Mouse (Mus musculus): ENCODE data around the gene Gm9507. TPM values are rescaled to one million over a fixed set of nuclear protein-coding genes. Genes with fewer than 3 reads are reported as not detected.

Gm9507 gene
- not detected in 2 replicates for polyA plus RNA-seq (2012; rRNA removed)

DNA sequence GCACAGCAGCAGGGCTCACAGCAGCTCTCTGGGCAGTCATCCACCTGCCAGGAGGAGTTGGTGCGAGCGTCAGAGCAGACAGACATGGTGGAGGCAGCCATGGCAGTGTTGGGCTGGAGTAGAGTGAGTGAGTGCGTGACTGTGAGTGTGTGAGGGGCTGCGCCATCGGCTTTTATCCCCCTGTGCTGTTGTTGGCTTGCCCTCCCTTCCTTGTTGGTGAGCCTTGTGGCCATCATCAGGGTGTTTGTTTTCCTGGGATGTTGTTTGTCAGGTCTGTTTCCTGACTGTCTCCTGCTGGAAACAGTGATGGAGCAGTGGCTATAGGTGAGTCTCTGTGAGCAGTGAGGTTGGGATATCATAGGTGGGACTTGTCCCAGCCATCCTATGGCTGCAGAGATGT lies at the start of gene Gm9507:
TSS of gene Gm9507 (minus strand) at position 101 of the 400 bp plus-strand sequence.

DNA sequence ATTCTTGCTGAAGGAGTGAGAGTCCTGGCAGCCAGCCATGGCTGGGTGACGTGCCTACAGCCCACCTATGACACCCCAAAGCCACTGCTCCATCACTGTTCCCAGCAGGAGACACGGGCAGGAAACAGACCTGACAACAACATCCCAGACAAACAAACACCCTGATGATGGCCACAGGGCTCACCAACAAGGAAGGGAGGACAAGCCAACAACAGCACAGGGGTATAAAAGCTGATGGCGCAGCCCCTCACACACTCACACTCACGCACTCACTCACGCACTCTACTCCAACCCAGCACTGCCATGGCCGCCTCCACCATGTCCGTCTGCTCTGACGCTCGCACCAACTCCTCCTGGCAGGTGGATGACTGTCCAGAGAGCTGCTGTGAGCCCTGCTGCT lies 40.9 kb upstream of the Gm9507 start, which contains the start of gene Gm10318:
TSS of gene Gm10318 (plus strand) at position 301 of the 400 bp plus-strand sequence.

DNA sequence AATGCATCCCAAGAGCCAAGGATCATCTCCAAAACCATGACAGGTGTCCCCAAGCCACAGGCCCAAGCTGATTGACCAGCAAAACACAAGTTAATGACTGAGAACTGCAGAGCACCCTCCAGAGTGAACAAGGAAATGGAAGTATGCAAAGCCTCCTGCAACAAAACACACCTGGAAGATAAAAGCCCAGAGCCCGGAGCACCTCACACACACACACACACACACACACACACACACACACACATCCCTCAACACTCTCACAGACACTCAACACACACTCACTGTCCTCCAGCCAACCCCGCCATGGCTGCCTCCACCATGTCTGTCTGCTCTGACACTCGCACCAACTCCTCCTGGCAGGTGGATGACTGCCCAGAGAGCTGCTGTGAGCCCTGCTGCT lies 34.9 kb upstream of the Gm9507 start, which contains the start of gene Gm36176:
TSS of gene Gm36176 (plus strand) at position 301 of the 400 bp plus-strand sequence.

DNA sequence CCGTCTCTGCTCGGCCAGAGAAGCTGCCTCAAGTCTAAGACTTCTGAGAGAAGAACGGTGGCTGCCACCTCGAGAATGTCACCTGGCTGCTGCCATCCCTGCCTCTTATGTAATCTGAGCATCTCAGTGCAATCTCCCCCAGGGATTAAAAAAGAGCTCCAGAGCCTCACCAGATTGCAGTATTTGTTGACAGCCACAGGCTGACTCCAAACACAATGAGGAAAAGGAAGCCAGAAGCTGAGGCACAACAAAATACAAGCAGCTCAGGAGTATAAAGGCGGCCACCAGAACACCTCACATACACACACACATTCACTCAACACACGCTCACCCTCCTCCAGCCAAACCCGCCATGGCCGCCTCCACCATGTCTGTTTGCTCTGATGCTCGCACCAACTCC lies 24.0 kb upstream of the Gm9507 start, which contains the start of gene Krtap10-10:
TSS of gene Krtap10-10 (plus strand) at position 301 of the 400 bp plus-strand sequence.

DNA sequence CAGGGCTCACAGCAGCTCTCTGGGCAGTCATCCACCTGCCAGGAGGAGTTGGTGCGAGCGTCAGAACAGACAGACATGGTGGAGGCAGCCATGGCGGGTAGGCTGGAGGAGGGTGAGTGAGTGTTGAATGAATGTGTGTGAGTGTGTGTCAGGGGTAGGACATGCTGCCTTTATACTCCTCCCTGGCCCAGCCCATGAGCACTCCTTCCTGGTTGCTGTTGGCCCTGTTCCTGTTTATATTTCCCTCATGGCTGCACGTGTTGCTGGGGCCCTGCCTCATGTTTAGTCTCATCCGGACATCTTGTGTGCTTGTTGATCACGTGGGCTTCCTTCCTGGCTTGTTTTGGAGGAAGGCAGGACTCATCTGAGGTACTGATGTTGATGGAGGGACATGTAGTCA lies 15.3 kb upstream of the Gm9507 start, which contains the start of gene Krtap10-4:
TSS of gene Krtap10-4 (minus strand) at position 145 of the 400 bp plus-strand sequence.

DNA sequence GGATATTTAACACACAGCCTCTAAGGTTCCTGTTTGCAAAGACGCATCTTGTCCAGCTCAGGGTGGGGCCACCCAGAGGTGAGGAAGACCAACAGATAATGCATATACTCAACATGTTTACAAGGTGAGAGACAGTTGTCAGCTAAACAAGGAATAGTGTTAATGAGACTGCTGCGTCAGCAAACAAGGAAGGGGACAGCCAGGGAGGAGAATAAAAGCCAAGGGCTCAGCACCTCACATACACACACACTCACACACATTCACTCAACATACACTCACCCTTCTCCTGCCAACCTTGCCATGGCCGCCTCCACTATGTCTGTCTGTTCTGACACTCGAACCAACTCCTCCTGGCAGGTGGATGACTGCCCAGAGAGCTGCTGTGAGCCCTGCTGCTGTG lies 2.7 kb upstream of the Gm9507 start, which contains the start of gene Gm2696:
TSS of gene Gm2696 (plus strand) at position 301 of the 400 bp plus-strand sequence.

DNA sequence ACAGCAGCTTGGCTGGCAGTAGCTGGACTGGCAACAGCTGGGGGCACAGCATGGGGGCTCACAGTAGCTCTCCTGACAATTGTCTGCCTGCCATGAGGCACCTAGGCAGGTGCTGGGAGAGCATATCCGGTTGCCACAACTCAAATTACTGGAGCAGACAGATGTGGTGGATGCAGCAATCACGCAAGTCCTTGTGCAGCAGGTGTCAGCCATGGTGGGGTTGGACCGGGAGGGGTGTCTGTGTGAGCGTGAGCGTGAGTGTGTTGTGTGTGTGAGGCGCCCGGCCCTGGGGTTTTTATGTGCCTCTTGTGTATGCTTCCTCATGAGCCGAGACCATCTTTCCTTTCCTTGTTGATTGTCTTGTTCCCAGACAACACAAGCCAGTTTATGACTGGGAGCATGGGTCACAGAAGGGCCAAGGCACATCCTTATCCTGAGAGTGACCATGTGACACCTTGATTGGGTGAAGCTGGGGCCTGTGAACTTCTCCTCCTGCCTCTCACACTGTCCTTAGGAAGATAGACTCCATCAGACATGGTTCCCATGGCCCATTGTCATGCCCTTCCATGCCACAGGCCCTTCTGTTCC lies 12.6 kb downstream of the Gm9507 start, which contains the start of gene Gm19668:
TSS of gene Gm19668 (minus strand) at position 213 of the 588 bp plus-strand sequence.

DNA sequence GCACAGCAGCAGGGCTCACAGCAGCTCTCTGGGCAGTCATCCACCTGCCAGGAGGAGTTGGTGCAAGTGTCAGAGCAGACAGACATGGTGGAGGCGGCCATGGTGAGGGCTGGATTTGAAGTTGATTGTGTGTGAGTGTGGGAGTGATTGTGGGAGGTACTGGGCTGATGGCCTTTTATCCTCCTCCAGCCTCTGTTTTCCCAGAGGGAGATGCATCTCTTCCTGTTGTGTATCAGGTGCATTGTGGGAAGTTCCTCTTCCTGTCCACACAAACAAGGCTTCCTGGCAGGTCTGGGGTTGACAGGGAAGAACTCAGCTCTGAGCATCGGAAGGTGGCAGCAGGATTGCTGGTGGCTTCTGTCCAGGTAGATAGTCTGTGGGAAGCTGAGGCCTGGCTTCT lies 16.7 kb downstream of the Gm9507 start, which contains the start of gene Gm9639:
TSS of gene Gm9639 (minus strand) at position 101 of the 400 bp plus-strand sequence.

DNA sequence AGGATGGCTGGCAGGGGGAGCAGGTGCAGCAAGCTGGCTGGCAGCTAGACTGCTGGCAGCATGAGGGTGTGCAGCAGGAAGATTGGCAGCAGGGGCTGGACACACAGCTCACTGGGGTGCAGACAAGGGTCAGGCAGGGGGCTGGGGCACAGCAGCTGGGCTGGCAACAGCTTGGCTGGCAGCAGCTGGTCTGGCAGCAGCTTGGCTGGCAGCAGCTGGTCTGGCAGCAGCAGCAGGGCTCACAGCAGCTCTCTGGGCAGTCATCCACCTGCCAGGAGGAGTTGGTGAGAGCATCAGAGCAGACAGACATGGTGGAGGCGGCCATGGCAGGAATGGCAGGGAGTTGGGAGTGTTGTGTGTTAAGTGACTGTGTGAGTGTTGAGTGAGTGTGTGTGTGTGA lies 23.8 kb downstream of the Gm9507 start, which contains the start of gene Gm7137:
TSS of gene Gm7137 (minus strand) at position 325 of the 400 bp plus-strand sequence.

DNA sequence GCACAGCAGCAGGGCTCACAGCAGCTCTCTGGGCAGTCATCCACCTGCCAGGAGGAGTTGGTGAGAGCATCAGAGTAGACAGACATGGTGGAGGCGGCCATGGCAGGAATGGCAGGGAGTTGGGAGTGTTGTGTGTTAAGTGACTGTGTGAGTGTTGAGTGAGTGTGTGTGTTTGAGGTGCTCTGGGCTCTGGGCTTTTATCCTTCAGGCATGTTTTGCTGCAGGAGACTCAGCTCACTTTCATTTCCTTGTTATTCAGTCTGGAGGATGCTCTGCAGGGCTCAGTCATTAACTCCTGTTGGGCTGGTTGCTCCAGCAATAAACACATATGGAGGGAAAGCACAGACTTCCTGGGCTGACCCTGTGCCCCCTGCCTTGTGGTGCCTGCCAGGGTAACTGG lies 29.2 kb downstream of the Gm9507 start, which contains the start of gene Gm3250:
TSS of gene Gm3250 (minus strand) at position 101 of the 400 bp plus-strand sequence.

DNA sequence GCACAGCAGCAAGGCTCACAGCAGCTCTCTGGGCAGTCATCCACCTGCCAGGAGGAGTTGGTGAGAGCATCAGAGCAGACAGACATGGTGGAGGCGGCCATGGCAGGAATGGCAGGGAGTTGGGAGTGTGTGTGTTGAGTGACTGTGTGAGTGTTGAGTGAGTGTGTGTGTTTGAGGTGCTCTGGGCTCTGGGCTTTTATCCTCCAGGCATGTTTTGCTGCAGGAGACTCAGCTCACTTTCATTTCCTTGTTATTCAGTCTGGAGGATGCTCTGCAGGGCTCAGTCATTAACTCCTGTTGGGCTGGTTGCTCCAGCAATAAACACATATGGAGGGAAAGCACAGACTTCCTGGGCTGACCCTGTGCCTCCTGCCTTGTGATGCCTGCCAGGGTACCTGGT lies 34.8 kb downstream of the Gm9507 start, which contains the start of gene Gm7138:
TSS of gene Gm7138 (minus strand) at position 101 of the 400 bp plus-strand sequence.

DNA sequence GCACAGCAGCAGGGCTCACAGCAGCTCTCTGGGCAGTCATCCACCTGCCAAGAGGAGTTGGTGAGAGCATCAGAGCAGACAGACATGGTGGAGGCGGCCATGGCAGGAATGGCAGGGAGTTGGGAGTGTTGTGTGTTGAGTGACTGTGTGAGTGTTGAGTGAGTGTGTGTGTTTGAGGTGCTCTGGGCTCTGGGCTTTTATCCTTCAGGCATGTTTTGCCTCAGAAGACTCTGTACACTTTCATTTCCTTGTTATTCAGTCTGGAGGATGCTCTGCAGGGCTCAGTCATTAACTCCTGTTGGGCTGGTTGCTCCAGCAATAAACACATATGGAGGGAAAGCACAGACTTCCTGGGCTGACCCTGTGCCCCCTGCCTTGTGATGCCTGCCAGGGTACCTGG lies 40.4 kb downstream of the Gm9507 start, which contains the start of gene Gm3238:
TSS of gene Gm3238 (minus strand) at position 101 of the 400 bp plus-strand sequence.

Other genes with a start within 250 kb of the Gm9507 start
- 68.2 and 79.0 TPM in 2 replicates for gene Pttg1ip, start 230.1 kb downstream of the Gm9507 start, polyA plus RNA-seq (2012; rRNA removed)
- gene Sumo3, start 205.7 kb downstream of the Gm9507 start, polyA plus RNA-seq (2012; rRNA removed), result 396 and 401 TPM in 2 replicates
- 97.1 and 120 TPM in 2 replicates for gene Gm49325, start 205.6 kb downstream of the Gm9507 start, polyA plus RNA-seq (2012; rRNA removed)
- 63.3 and 68.8 TPM in 2 replicates for gene Ube2g2, start 189.6 kb downstream of the Gm9507 start, polyA plus RNA-seq (2012; rRNA removed)
- 0.48 and 1.0 TPM in 2 replicates for gene Tspear, start 125.3 kb downstream of the Gm9507 start, polyA plus RNA-seq (2012; rRNA removed)
- not detected in 2 replicates for gene Gm19402, start 121.1 kb downstream of the Gm9507 start, polyA plus RNA-seq (2012; rRNA removed)
- not detected in 2 replicates for gene Gm9508, start 114.6 kb downstream of the Gm9507 start, polyA plus RNA-seq (2012; rRNA removed)
- gene Gm10272, start 105.2 kb downstream of the Gm9507 start, polyA plus RNA-seq (2012; rRNA removed), result not detected in 2 replicates
- not detected in 2 replicates for gene Gm10024, start 100.4 kb downstream of the Gm9507 start, polyA plus RNA-seq (2012; rRNA removed)
- not detected in 2 replicates for gene Gm10142, start 96.0 kb downstream of the Gm9507 start, polyA plus RNA-seq (2012; rRNA removed)
- gene Krtap12-1, start 91.2 kb downstream of the Gm9507 start, polyA plus RNA-seq (2012; rRNA removed), result not detected in 2 replicates
- gene Gm10100, start 85.4 kb downstream of the Gm9507 start, polyA plus RNA-seq (2012; rRNA removed), result not detected in 2 replicates
- gene Gm18596, start 69.2 kb downstream of the Gm9507 start, polyA plus RNA-seq (2012; rRNA removed), result not detected in 2 replicates
- gene Gm9736, start 60.5 kb downstream of the Gm9507 start, polyA plus RNA-seq (2012; rRNA removed), result not detected in 2 replicates
- gene Gm3233, start 52.2 kb downstream of the Gm9507 start, polyA plus RNA-seq (2012; rRNA removed), result not detected in 2 replicates
- not detected in 2 replicates for gene Gm3238, start 40.5 kb downstream of the Gm9507 start, polyA plus RNA-seq (2012; rRNA removed)
- gene Gm7138, start 34.9 kb downstream of the Gm9507 start, polyA plus RNA-seq (2012; rRNA removed), result not detected in 2 replicates
- gene Gm3250, start 29.3 kb downstream of the Gm9507 start, polyA plus RNA-seq (2012; rRNA removed), result not detected in 2 replicates
- gene Gm7137, start 23.6 kb downstream of the Gm9507 start, polyA plus RNA-seq (2012; rRNA removed), result not detected in 2 replicates
- not detected in 2 replicates for gene Gm9639, start 16.8 kb downstream of the Gm9507 start, polyA plus RNA-seq (2012; rRNA removed)
- not detected in 2 replicates for gene Gm19668, start 12.7 kb downstream of the Gm9507 start, polyA plus RNA-seq (2012; rRNA removed)
- not detected in 2 replicates for gene Gm2696, start 2.8 kb upstream of the Gm9507 start, polyA plus RNA-seq (2012; rRNA removed)
- gene Krtap10-4, start 15.3 kb upstream of the Gm9507 start, polyA plus RNA-seq (2012; rRNA removed), result not detected in 2 replicates
- gene Krtap10-10, start 24.1 kb upstream of the Gm9507 start, polyA plus RNA-seq (2012; rRNA removed), result not detected in 2 replicates
- not detected in 2 replicates for gene Gm36176, start 35.0 kb upstream of the Gm9507 start, polyA plus RNA-seq (2012; rRNA removed)
- not detected in 2 replicates for gene Gm10318, start 41.0 kb upstream of the Gm9507 start, polyA plus RNA-seq (2012; rRNA removed)
- gene Gm3285, start 50.1 kb upstream of the Gm9507 start, polyA plus RNA-seq (2012; rRNA removed), result not detected in 2 replicates
- 7.8 and 8.8 TPM in 2 replicates for gene Lrrc3, start 90.7 kb upstream of the Gm9507 start, polyA plus RNA-seq (2012; rRNA removed)
- 5.5 and 5.7 TPM in 2 replicates for gene Trpm2, start 158.7 kb upstream of the Gm9507 start, polyA plus RNA-seq (2012; rRNA removed)
- gene 1810043G02Rik, start 166.7 kb upstream of the Gm9507 start, polyA plus RNA-seq (2012; rRNA removed), result 56.4 and 61.4 TPM in 2 replicates
- 127 and 130 TPM in 2 replicates for gene Pfkl, start 198.2 kb upstream of the Gm9507 start, polyA plus RNA-seq (2012; rRNA removed)
- 0.10 TPM in 1 of 2 replicates, not detected in the other for gene Dnmt3l, start 230.1 kb upstream of the Gm9507 start, polyA plus RNA-seq (2012; rRNA removed)
- gene Aire, start 231.8 kb upstream of the Gm9507 start, polyA plus RNA-seq (2012; rRNA removed), result 0.57 and 0.96 TPM in 2 replicates